Mouse (Mus musculus) liver, embryonic 14.5 days (tissue): ENCODE data around the gene Gramd1a. TPM values are rescaled to one million over a fixed set of nuclear protein-coding genes. Genes with fewer than 3 reads are reported as not detected.

Experiments used
- ATAC-seq: fragments of 200-750 bp; cut with Nextera tagmentation; 2 replicates; pipeline ENCODE4 v1.8.0; 2017; ENCODE audit warnings: moderate number of reproducible peaks, mild to moderate bottlenecking, moderate library complexity; ENCODE audit not compliant: insufficient read depth
- DNase-seq, 3 experiments: peaks; one replicate each; pipeline ENCODE4 v3.0.0-alpha.2; 2012 to 2013; ENCODE audit warnings: low read depth in 3 of 3, low spot score in 3 of 3
- H3K27ac ChIP-seq: fragments of 300-500 bp; sonication (generic); 2 replicates; pipeline ENCODE4 v1.5.1; 2014; ENCODE audit warnings: moderate library complexity, mild to moderate bottlenecking, control low read depth, inconsistent platforms
- H3K27me3 ChIP-seq: fragments of 300-500 bp; sonication (generic); 2 replicates; pipeline ENCODE4 v1.6.1; 2014; ENCODE audit warnings: mild to moderate bottlenecking, low read length, moderate library complexity; ENCODE audit not compliant: control insufficient read depth, insufficient read depth
- H3K36me3 ChIP-seq: fragments of 300-500 bp; sonication (generic); replicated peaks from 2 replicates; pipeline ENCODE4 v1.6.1; 2014; ENCODE audit warnings: low read depth; ENCODE audit not compliant: control insufficient read depth, insufficient read depth
- H3K4me1 ChIP-seq, 2 experiments: fragments of 200-500 bp in 1 of 2; fragments of 300-500 bp in 1 of 2; sonication (generic) in 1 of 2; replicated peaks; 2 replicates each; pipeline ENCODE4 v1.6.1; 2012 to 2014; ENCODE audit warnings: antibody characterized with exemption in 1 of 2, inconsistent platforms in 1 of 2, low read length in 1 of 2; ENCODE audit not compliant: control insufficient read depth in 2 of 2, insufficient read depth in 2 of 2
- H3K4me2 ChIP-seq: fragments of 300-500 bp; sonication (generic); 2 replicates; pipeline ENCODE4 v1.6.1; 2014; ENCODE audit warnings: low read depth, mild to moderate bottlenecking, control low read depth, moderate library complexity
- H3K4me3 ChIP-seq, 2 experiments: fragments of 200-500 bp in 1 of 2; fragments of 300-500 bp in 1 of 2; sonication (generic) in 1 of 2; 2 replicates each; pipeline ENCODE4 v1.5.1; 2012 to 2014; ENCODE audit warnings: low read depth in 2 of 2, low read length in 2 of 2, mild to moderate bottlenecking in 2 of 2, control low read depth in 1 of 2, inconsistent platforms in 1 of 2, moderate library complexity in 1 of 2; ENCODE audit not compliant: insufficient read depth in 1 of 2
- H3K9ac ChIP-seq: fragments of 300-500 bp; sonication (generic); replicated peaks from 2 replicates; pipeline ENCODE4 v1.6.1; 2014; ENCODE audit warnings: mild to moderate bottlenecking, control low read depth, moderate library complexity
- H3K9me3 ChIP-seq: fragments of 300-500 bp; sonication (generic); 2 replicates; pipeline ENCODE4 v1.6.1; 2016; ENCODE audit warnings: low read length, mixed read lengths; ENCODE audit not compliant: control insufficient read depth
- CTCF ChIP-seq: IDR thresholded peaks from 2 replicates; pipeline ENCODE4 v1.5.1; 2016; ENCODE audit warnings: antibody characterized with exemption, low read depth, control low read depth
- EP300 ChIP-seq: IDR thresholded peaks from 2 replicates; pipeline ENCODE4 v1.6.1; 2016; ENCODE audit warnings: antibody characterized with exemption, low read depth
- WGBS: fragments of 180-500 bp; shearing (Covaris S2); extraction: QIAGEN DNeasy Blood & Tissue Kit; methylation state at CpG from one replicate; pipeline ENCODE4 v1.1.7; 2014; ENCODE audit not compliant: insufficient replicate concordance; 5-methylcytosine and 5-hydroxymethylcytosine counted together
- polyA plus RNA-seq, 2 experiments: library from polyadenylated mRNA; depleted of rRNA in 1 of 2; stranded (reverse) in 1 of 2; unstranded in 1 of 2; fragments of >200 nt; fragmentation: Nextera tagmentation in 1 of 2; extraction: Ambion mirVana in 1 of 2; gene quantifications; 2 replicates each; pipeline versions ENCODE4 v1.2.1 to v1.2.3; 2012 to 2014

Gene Gramd1a
- polyA plus RNA-seq, 2 experiments: 8.5 to 19.1 TPM

DNA sequence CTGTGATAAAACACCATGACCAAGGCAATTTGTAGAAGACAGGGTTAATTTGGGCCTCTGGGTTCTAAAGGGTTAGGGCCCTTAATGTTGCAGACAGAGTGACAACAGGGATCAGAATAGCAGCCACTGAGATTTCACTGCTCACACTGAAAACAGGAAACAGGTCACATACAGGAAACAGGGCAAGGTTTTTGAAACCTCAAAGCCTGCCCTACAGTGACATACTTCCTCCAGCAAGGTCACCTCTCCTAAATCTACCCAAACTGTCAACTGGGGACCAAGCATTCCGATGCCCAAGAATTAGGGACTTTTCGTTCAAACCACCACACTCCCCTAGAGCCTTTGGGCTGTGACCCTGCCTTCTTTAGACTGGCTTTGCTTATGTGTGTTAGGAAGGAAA lies 66.0 kb downstream of the Gramd1a start:
- ATAC-seq (no peak), DNase-seq (no peak)
- Histone ChIP-seq H3K9me3 (no peaks in the 10 kb centered on the region), H3K27me3 (no peaks in the 10 kb centered on the region), H3K4me2 (no peak overlapping the region), H3K4me1 (peaks cover 0 to 4% of the 10 kb centered on the region in 2 experiments; a peak in 1 of 4 replicates), H3K36me3 (no peaks in the 10 kb centered on the region), H3K27ac (no peak overlapping the region), H3K4me3 (no peak overlapping the region), H3K9ac (no peak overlapping the region)
- 15% methylated on average over 2 of the region's 2 CpGs for WGBS
- TF ChIP-seq CTCF (no peak), EP300 (no peak)

DNA sequence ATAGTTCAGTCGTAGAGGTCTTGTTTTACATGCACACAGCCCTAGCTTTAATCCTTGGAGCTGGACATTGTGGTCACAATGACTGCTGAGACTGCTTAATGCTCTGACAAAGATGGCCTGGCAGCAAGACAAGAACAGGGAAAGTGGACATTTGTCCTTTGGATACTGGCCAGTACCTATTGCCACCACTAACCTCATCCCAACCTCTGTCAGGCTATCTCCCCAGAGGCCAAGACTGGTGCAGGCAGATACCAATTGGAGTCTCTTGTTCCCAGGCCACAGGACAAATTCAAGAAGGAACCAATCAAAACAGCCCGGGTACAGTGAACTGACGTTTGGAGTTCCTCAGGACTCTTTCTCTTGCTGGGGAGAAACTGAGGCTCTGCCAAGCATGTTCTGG lies 67.5 kb downstream of the Gramd1a start:
- 53% methylated on average over 3 of the region's 3 CpGs for WGBS
- no peak for ATAC-seq
- no peak for DNase-seq

DNA sequence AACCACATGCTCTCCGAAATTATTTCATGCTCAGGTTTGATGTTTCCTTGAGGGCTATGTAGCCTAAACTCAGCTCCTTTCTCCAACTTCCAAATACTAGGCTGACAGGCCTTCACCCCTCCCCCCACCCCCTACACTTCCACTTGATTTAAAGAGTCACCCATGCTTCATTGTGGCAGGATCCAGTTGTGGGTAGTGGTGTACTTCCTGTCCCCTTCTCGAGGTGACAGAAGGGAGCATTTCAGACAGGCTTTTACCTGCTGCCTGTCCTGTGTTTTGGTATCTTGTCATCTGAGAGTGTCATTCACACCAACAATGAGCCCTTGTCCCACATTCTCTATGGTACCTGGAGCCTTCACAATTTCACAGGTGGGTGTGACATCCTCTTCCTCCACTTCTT lies 68.4 kb downstream of the Gramd1a start:
- Histone ChIP-seq H3K4me2 (no peak overlapping the region), H3K36me3 (no peaks in the 10 kb centered on the region), H3K9me3 (no peaks in the 10 kb centered on the region), H3K27me3 (no peaks in the 10 kb centered on the region), H3K27ac (no peak overlapping the region), H3K4me3 (no peak overlapping the region), H3K9ac (no peak overlapping the region), H3K4me1 (peaks cover 0 to 6% of the 10 kb centered on the region in 2 experiments; a peak in 1 of 4 replicates)
- WGBS: 18% methylated on average over 2 of the region's 2 CpGs
- TF ChIP-seq CTCF (no peak), EP300 (no peak)
- DNase-seq: no peak
- no peak for ATAC-seq

More for the DNA sequence above, 67.5 kb downstream of the Gramd1a start:
- no peaks in the 10 kb centered on the region for H3K36me3 ChIP-seq
- H3K9me3 ChIP-seq: no peaks in the 10 kb centered on the region
- H3K4me1 ChIP-seq: peaks cover 0 to 6% of the 10 kb centered on the region in 2 experiments; a peak in 1 of 4 replicates
- no peaks in the 10 kb centered on the region for H3K27me3 ChIP-seq
- H3K4me3 ChIP-seq: no peak overlapping the region
- no peak overlapping the region for H3K4me2 ChIP-seq
- H3K27ac ChIP-seq: no peak overlapping the region
- H3K9ac ChIP-seq: no peak overlapping the region
- no peak for TF ChIP-seq EP300
- no peak for TF ChIP-seq CTCF

DNA sequence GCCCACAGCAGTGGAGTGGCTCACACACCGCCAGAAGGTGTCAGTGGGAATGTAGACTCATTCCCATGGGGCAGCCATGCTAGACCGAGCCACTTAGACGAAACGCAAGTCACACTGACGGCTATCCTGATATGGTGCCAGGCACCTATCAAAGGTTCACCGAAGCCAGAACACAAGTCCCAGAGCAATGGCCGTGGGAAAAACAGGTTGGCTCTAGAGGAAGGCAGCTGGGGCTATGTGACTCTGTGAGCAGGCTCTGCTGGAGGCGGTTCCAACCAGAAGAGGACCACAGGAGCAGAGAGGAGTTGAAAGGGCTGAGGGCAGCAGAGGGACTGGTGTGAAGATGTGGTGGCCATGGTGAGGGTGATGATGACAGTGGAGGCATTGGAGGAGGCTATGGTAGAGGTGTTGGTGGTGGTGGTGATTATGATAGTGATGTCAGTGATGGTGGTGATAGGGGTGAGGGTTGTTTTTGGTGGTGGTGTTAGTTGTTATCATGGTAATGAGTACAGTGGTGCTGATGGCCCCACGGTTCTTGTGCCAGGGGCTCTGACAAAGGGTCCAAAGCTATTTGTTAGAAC lies 69.4 kb downstream of the Gramd1a start:
- no peak overlapping the region for H3K4me2 ChIP-seq
- 67% methylated on average over 9 of the region's 9 CpGs for WGBS
- H3K4me3 ChIP-seq: no peak overlapping the region
- no peak overlapping the region for H3K9ac ChIP-seq
- no peak overlapping the region for H3K27ac ChIP-seq
- DNase-seq (no peak), ATAC-seq (no peak)
- TF ChIP-seq EP300 (no peak), CTCF (no peak)
- H3K27me3 ChIP-seq: no peaks in the 10 kb centered on the region
- no peaks in the 10 kb centered on the region for H3K9me3 ChIP-seq
- no peaks in the 10 kb centered on the region for H3K36me3 ChIP-seq
- H3K4me1 ChIP-seq: peaks cover 0 to 6% of the 10 kb centered on the region in 2 experiments; a peak in 1 of 4 replicates

DNA sequence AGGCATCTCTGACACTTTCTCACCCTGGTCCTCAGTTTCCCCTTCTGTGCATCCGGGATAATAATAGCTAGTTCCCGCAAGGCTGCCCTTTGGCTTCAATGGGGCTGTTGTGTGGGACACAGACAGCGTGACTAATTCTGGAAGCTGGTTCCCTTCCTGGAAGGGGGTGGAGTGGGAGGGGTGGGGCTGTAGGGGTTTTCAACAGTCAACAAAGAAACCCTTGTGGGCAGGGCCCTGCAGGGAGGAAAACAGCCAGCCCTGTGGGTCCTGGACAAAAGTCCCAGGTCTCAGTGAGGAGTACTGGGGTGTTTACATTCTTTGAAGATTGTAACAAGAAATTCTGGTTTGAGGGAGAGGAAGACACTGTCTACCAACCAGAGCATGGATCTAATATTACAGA lies 70.5 kb downstream of the Gramd1a start:
- no peak for DNase-seq
- H3K36me3 ChIP-seq: no peaks in the 10 kb centered on the region
- peaks cover 0 to 6% of the 10 kb centered on the region in 2 experiments; a peak in 1 of 4 replicates for H3K4me1 ChIP-seq
- no peak for ATAC-seq
- no peak overlapping the region for H3K4me3 ChIP-seq
- no peaks in the 10 kb centered on the region for H3K27me3 ChIP-seq
- no peak overlapping the region for H3K9ac ChIP-seq
- H3K27ac ChIP-seq: no peak overlapping the region
- H3K9me3 ChIP-seq: no peaks in the 10 kb centered on the region
- 41% methylated on average over 3 of the region's 3 CpGs for WGBS
- TF ChIP-seq EP300: no peak
- TF ChIP-seq CTCF: no peak
- H3K4me2 ChIP-seq: no peak overlapping the region
